Mouse (Mus musculus): ENCODE data around the gene Ushbp1.

DNA sequence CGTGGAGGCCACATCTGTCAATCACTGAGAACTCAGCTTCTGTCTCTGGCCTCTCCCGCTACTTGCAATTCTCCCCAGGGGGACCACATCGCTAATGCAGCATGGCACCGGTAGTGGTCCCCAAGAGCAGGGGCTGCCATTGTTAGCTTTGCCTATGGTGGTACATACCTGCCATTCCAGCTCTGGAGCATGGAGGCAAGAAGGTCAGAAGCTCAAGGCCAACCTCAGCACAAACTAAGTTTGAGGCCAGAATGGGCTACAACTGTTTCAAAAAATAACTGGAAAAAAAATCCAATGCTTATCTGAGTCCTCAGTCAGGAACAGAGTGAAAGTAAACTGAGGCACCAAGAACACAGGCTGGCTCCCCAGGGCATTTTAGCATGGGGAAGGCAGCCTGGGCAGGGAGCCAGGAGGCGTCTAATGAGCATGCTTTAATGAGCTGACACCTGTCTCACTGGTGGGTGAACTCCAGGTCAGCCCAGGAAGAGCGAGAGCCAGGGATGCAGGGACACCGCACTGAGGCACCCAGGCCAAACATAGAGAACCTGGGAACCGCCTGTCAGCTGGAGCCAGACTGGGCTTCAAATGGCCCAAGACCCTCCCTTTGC, 19.1 kb downstream of the Ushbp1 start:
- TF ChIP-seq CTCF (IDR thresholded peaks at IDR 0.05; ENCODE audit: low read depth, low read length), result no peak
- no peak for TF ChIP-seq TAL1 (conservative IDR thresholded peaks at IDR 0.05; ENCODE audit: low read depth, low read length)
- no peak for TF ChIP-seq GATA1 (IDR thresholded peaks at IDR 0.05; ENCODE audit: borderline replicate concordance, low read length)
- no peak for TF ChIP-seq POLR2AphosphoS5 (IDR thresholded peaks at IDR 0.05; ENCODE audit: insufficient replicate concordance, low read depth, low read length)

Measured in G1E (cell line).